Mouse (Mus musculus) E14TG2a.4 (cell line): ENCODE data around the gene Ifi27l2a.
"Not testable (repeated sequence)": the region's sequence is repeated elsewhere in the genome, so short reads cannot be mapped to it uniquely, and the experiment has no call there.

ENCODE experiments used
- H3K27me3 ChIP-seq: 2 replicates; pipeline ENCODE4 v1.6.1; 2014; ENCODE audit warnings: low read length, control low read depth; ENCODE audit not compliant: insufficient read depth
- H3K36me3 ChIP-seq: 2 replicates; pipeline ENCODE4 v1.6.1; 2014; ENCODE audit warnings: low read length, control low read depth; ENCODE audit not compliant: insufficient read depth
- H3K4me1 ChIP-seq: replicated peaks from 2 replicates; pipeline ENCODE4 v1.6.1; 2014; ENCODE audit warnings: low read depth, low read length, control low read depth
- H3K4me3 ChIP-seq: replicated peaks from 2 replicates; pipeline ENCODE4 v1.5.1; 2014; ENCODE audit warnings: mild to moderate bottlenecking, low read length
- H3K9me3 ChIP-seq: 2 replicates; pipeline ENCODE4 v1.6.1; 2014; ENCODE audit warnings: low read length, control low read depth
- CTCF ChIP-seq: conservative IDR thresholded peaks from 2 replicates; pipeline ENCODE4 v1.5.1; 2014; ENCODE audit warnings: low read length
- NANOG ChIP-seq: IDR thresholded peaks from 2 replicates; pipeline ENCODE4 v1.6.1; 2014; ENCODE audit warnings: borderline replicate concordance, low read length, mixed read lengths
- POU5F1 ChIP-seq: IDR thresholded peaks from 2 replicates; pipeline ENCODE4 v1.6.1; 2014; ENCODE audit warnings: low read length, borderline replicate concordance

Ifi27l2a gene

GRCm38 (mm10) chr12:103443524-103443923 lies at the start of gene Ifi27l2a:
Gene Ifi27l2a, minus strand, starts transcription at chr12:103443680.
- H3K9me3 ChIP-seq: no peaks in the 10 kb centered on the region
- H3K36me3 ChIP-seq: no peaks in the 10 kb centered on the region
- no peaks in the 10 kb centered on the region for H3K4me1 ChIP-seq
- H3K27me3 ChIP-seq: no peaks in the 10 kb centered on the region; the same call in 1 of the 2 replicates
- H3K4me3 ChIP-seq: no peak within 1 kb of the TSS
- TF ChIP-seq NANOG (no peak), CTCF (no peak), POU5F1 (no peak)

DNA sequence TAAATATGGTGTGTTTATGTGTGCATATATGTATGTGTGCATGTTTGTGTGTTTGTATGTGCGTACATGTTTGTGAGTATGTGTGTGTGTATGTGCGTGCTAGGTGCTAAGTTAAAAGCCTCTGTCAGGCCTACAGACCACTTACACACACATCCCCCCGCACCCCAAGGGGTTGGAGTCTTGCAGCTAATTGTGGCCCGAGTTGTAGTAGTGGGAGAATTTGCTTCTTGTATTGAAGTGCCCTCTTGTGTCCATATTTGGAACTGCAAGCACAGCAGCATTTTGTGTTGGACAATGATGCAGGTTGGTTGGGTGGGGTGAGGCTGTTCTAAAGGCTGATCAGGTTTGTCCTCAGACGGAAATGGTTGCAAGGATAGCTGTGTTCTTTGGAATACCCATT lies 49.3 kb upstream of the Ifi27l2a start:
- H3K4me1 ChIP-seq: no peaks in the 10 kb centered on the region
- TF ChIP-seq POU5F1 (no peak), CTCF (peak; percentile 98)
- H3K36me3 ChIP-seq: no peaks in the 10 kb centered on the region

GRCm38 (mm10) chr12:103491091-103491730 lies 47.7 kb upstream of the Ifi27l2a start:
- Histone ChIP-seq H3K27me3 (no peaks in the 10 kb centered on the region), H3K4me3 (no peak overlapping the region), H3K36me3 (no peaks in the 10 kb centered on the region), H3K9me3 (no peaks in the 10 kb centered on the region), H3K4me1 (no peaks in the 10 kb centered on the region)
- TF ChIP-seq NANOG (no peak), POU5F1 (no peak)

More for the DNA sequence above, 49.3 kb upstream of the Ifi27l2a start:
- Histone ChIP-seq H3K27me3 (no peaks in the 10 kb centered on the region), H3K9me3 (no peaks in the 10 kb centered on the region), H3K4me3 (no peak overlapping the region)

GRCm38 (mm10) chr12:103487750-103488149 lies 44.3 kb upstream of the Ifi27l2a start:
- no peak for TF ChIP-seq NANOG
- no peak for TF ChIP-seq CTCF
- TF ChIP-seq POU5F1: no peak
- Histone ChIP-seq H3K4me1 (peaks cover 3% of the 10 kb centered on the region; the same call in 1 of the 2 replicates), H3K9me3 (no peaks in the 10 kb centered on the region), H3K4me3 (no peak overlapping the region), H3K36me3 (no peaks in the 10 kb centered on the region), H3K27me3 (no peaks in the 10 kb centered on the region)

GRCm38 (mm10) chr12:103487276-103487675 lies 43.8 kb upstream of the Ifi27l2a start:
- no peak for TF ChIP-seq CTCF
- Histone ChIP-seq H3K36me3 (no peaks in the 10 kb centered on the region), H3K4me3 (no peak overlapping the region), H3K4me1 (peaks cover 3% of the 10 kb centered on the region; the same call in 1 of the 2 replicates), H3K9me3 (no peaks in the 10 kb centered on the region), H3K27me3 (no peaks in the 10 kb centered on the region)

DNA sequence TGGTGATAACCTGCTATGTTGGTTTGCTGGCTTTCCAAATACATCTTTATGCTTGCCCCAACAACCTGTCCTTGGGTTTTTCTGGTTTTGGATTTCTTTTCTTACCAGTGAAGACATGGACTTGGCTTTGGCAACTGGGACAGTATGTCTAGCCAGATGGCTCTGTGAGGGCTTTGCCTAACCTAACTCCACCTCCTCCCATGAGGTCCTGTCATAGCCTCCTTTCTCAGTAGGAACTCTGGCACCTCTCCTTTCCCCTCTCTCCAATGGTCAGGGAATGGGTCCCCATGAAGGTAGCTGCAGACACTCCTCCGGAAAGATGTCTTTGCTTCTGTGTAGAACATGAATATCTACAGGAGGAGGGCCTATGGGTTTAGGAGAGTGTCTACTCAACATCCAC lies 43.2 kb upstream of the Ifi27l2a start:
- Histone ChIP-seq H3K27me3 (no peaks in the 10 kb centered on the region), H3K4me1 (peaks cover 3% of the 10 kb centered on the region; the same call in 1 of the 2 replicates), H3K36me3 (no peaks in the 10 kb centered on the region), H3K4me3 (no peak overlapping the region), H3K9me3 (no peaks in the 10 kb centered on the region)
- TF ChIP-seq POU5F1 (no peak), CTCF (no peak), NANOG (no peak)

DNA sequence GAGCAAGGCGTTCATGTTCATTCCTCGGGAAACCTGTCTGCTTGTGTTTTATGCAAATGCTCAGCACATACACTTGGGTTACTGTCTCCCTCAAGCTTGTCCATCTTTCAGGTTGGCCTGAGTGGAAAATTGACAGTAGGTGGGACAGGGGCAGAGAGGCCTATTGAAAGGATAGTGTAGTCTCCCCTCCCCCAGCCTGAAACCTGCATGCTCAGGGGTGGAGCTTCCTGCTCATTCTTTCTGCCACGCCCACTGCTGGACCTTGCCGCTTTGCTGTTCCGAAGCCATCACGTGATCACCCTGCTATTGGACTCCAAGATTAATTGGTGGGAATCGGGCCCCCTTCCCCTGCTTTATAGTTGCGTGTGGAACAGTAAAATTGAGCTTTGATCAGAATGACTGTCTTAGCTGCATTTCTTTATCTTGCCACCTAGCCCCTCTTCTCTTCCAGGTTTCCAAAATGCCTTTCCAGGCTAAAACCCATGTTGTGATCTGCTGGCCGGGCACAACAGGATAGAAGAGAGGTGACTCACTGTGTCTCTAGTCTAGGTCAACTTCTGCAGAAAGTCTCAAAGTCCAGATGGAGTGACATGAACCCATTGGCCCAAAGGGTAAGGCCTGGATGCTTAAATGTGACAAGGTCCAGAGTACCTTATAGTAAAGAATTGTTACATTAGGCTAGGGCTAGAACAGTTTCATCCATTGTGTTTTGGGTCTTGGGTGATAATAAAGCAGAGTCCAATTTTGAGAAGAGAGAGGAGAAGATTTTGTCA lies 40.9 kb upstream of the Ifi27l2a start:
- H3K36me3 ChIP-seq, H3K9me3 ChIP-seq, H3K4me1 ChIP-seq, H3K4me3 ChIP-seq, H3K27me3 ChIP-seq: not testable (repeated sequence)

DNA sequence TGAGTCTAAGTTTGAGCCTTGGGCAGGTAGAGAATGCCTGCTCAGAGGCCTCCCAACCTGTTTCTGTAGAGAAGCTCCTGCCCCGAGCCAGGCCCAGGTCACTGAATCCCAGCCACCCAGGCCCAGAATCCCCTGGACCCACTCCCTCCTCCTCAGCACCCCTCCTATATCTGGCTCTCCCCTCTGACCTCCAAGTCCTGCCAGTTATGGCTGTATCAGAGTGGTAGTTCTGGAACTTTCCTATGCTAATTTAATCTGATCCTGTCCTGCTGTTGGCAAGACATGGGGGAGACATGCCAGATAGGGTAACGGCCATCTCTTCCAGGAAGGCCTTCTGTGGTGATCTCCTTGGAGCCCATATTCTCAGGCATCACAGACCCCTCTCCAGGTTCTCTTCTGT lies 39.3 kb upstream of the Ifi27l2a start:
- no peaks in the 10 kb centered on the region for H3K36me3 ChIP-seq
- H3K9me3 ChIP-seq: no peaks in the 10 kb centered on the region
- H3K4me3 ChIP-seq: no peak overlapping the region
- no peak for TF ChIP-seq POU5F1
- no peak for TF ChIP-seq NANOG
- no peak for TF ChIP-seq CTCF
- peaks cover 3% of the 10 kb centered on the region; the same call in 1 of the 2 replicates for H3K4me1 ChIP-seq
- no peaks in the 10 kb centered on the region for H3K27me3 ChIP-seq

DNA sequence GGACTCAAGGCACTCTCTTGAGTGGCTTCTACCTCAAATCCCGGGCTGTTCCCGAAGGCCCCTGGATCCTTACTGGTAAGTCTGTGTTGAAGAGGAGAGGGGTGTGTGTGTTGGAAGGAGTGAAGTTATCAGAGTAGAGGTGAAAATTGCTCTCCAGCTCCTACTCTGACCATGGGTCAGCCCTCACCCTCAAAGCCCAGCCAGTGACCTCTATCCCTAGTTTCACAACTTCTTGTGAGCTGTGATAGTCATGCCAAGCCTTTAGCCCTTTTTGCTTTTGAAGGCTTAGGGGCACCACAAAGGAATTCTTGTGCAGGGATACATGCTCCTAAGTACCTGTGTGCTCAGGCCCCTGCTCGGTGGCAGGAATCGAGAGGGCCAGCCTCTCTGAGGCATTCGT lies 38.2 kb upstream of the Ifi27l2a start:
- H3K4me3 ChIP-seq: no peak overlapping the region
- H3K9me3 ChIP-seq: no peaks in the 10 kb centered on the region
- no peaks in the 10 kb centered on the region for H3K27me3 ChIP-seq
- no peaks in the 10 kb centered on the region for H3K36me3 ChIP-seq
- TF ChIP-seq POU5F1 (no peak), NANOG (no peak), CTCF (no peak)
- H3K4me1 ChIP-seq: peaks cover 3% of the 10 kb centered on the region; the same call in 1 of the 2 replicates
